In the genomic region with DNA sequence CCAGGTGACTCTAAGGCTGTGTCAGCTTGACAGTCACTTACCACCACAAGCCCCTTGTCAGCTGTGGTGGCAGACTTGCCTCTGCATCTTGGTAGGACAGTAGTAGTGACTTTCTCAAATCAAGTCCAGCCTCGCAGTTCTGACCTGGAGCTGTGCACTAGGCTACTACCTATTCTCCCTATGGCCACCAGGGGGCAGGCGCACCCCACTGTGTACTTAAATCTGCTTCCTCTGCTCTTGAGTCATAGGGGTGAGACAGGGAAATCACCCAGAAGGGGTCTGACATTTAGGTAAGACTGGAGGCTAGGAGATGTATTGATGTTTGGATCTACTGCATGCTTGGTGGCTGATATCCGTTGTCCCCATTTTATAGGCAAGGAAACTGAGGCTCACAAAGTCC, we compare ENCODE assay signal across 8 mouse cellular contexts. TPM values are rescaled to one million over a fixed set of nuclear protein-coding genes. Genes with fewer than 3 reads are reported as not detected.
A peak's percentile ranks its signal among the peaks of the same experiment; 100 is the strongest.
DNase-seq lines count a peak whose midpoint lies in the region; ATAC-seq and TF ChIP-seq lines count a peak whose summit lies in the region.

No protein-coding gene starts in this region.

- H3K9ac ChIP-seq in ES-E14 (ENCODE audit: insufficient read depth, low read depth, low read length, poor library complexity, severe bottlenecking): no peak overlapping the region
- H3K9ac ChIP-seq in forebrain, embryonic 16.5 days (replicated peaks; ENCODE audit: low read depth, low read length): no peak overlapping the region
- H3K9ac ChIP-seq in liver, embryonic 11.5 days (ENCODE audit: low read depth, low read length): no peak overlapping the region
- no peak overlapping the region for H3K9ac ChIP-seq in neural tube, embryonic 11.5 days (ENCODE audit: low read length)

- H3K4me1 ChIP-seq in ES-E14 (ENCODE audit: control insufficient read depth in 2 of 2, insufficient read depth in 2 of 2, low read length in 2 of 2, poor library complexity in 1 of 2): peaks cover 0 to 6% of the 10 kb centered on the region in 2 experiments; a peak in 2 of 4 replicates
- H3K4me1 ChIP-seq in forebrain, embryonic 16.5 days (replicated peaks; ENCODE audit: control insufficient read depth, insufficient read depth, low read length): peaks cover 5% of the 10 kb centered on the region
- H3K4me1 ChIP-seq in liver, embryonic 11.5 days (replicated peaks; ENCODE audit: control insufficient read depth, insufficient read depth, low read length): peaks cover 9% of the 10 kb centered on the region
- H3K4me1 ChIP-seq in neural tube, embryonic 11.5 days (ENCODE audit: control insufficient read depth, insufficient read depth, low read length): no peaks in the 10 kb centered on the region
- H3K4me1 ChIP-seq in thymus, adult 2 months (replicated peaks; ENCODE audit: control insufficient read depth, insufficient read depth, low read length): peaks cover 9% of the 10 kb centered on the region

- TF ChIP-seq CTCF in thymus, adult 2 months (IDR thresholded peaks at IDR 0.05; ENCODE audit: borderline replicate concordance, control insufficient read depth, extremely low read depth, insufficient read depth, low read length, poor library complexity): peak; percentile 67; the same call in 1 of the 2 replicates

- no peak overlapping the region for H3K27ac ChIP-seq in ES-E14 (ENCODE audit: insufficient read depth, low read depth, low read length, poor library complexity, severe bottlenecking)
- H3K27ac ChIP-seq in forebrain, embryonic 16.5 days (ENCODE audit: low read length): no peak overlapping the region
- no peak overlapping the region for H3K27ac ChIP-seq in liver, embryonic 11.5 days (ENCODE audit: low read depth, low read length)
- H3K27ac ChIP-seq in neural tube, embryonic 11.5 days (ENCODE audit: low read depth, low read length): no peak overlapping the region
- no peak overlapping the region for H3K27ac ChIP-seq in thymus, adult 2 months (ENCODE audit: control insufficient read depth, insufficient read depth, low read length)

- no peaks in the 10 kb centered on the region for H3K27me3 ChIP-seq in forebrain, embryonic 16.5 days (replicated peaks; ENCODE audit: control insufficient read depth, insufficient read depth, low read length)
- no peaks in the 10 kb centered on the region for H3K27me3 ChIP-seq in liver, embryonic 11.5 days (replicated peaks; ENCODE audit: control insufficient read depth, insufficient read depth, low read length)
- no peaks in the 10 kb centered on the region for H3K27me3 ChIP-seq in neural tube, embryonic 11.5 days (ENCODE audit: control insufficient read depth, insufficient read depth, low read length)
- no peaks in the 10 kb centered on the region for H3K27me3 ChIP-seq in thymus, adult 2 months (ENCODE audit: control insufficient read depth, insufficient read depth, low read length)

- in situ Hi-C loops in ES-E14 (cut with MboI; ENCODE audit: low sequenced_read_pairs in 2 of 2, unreplicated experiment in 2 of 2): loop anchor here in 1 of 2 experiments (10.0 kb wide), 1 partner anchor 124 kb away; no protein-coding TSS in a partner anchor

- H3K4me3 ChIP-seq in ES-E14 (ENCODE audit: insufficient read depth in 1 of 2, low read depth in 1 of 2, low read length in 2 of 2, poor library complexity in 1 of 2, severe bottlenecking in 1 of 2): no peak overlapping the region
- H3K4me3 ChIP-seq in forebrain, embryonic 16.5 days (replicated peaks; ENCODE audit: low read length): no peak overlapping the region
- H3K4me3 ChIP-seq in liver, embryonic 11.5 days (ENCODE audit: low read depth, low read length): no peak overlapping the region
- no peak overlapping the region for H3K4me3 ChIP-seq in neural tube, embryonic 11.5 days (ENCODE audit: low read depth, low read length)
- no peak overlapping the region for H3K4me3 ChIP-seq in thymus, adult 2 months (ENCODE audit: control insufficient read depth, insufficient read depth, low read length)

- peak; percentile 85 for DNase-seq in 416B (ENCODE audit: low read depth)
- DNase-seq in ES-E14 (ENCODE audit: low read depth, low spot score): peak; percentile 56
- DNase-seq in cerebellum, adult 18-20 months: peak; percentile 63 to 79
- peak; percentile 64 for DNase-seq in liver, embryonic 11.5 days (ENCODE audit: low spot score)
- DNase-seq in neural tube, embryonic 11.5 days (ENCODE audit: low spot score): peak; percentile 78
- DNase-seq in thymus, adult 2 months: peak; percentile 70

- TF ChIP-seq POLR2A in thymus, adult 2 months (IDR thresholded peaks at IDR 0.05; ENCODE audit: control insufficient read depth, extremely low read depth, insufficient read depth, low read length, poor library complexity): no peak

- peak; percentile 60 for ATAC-seq in forebrain, embryonic 16.5 days
- peak; percentile 73 for ATAC-seq in inflammation-experienced regulatory T-cells, adult 6 months
- peak; percentile 57 for ATAC-seq in liver, embryonic 11.5 days (replicated peaks; ENCODE audit: low FRiP score)
- ATAC-seq in neural tube, embryonic 11.5 days (ENCODE audit: insufficient read depth, low FRiP score, low TSS enrichment): no peak

- WGBS in forebrain, embryonic 16.5 days: 8% methylated on average over 3 of the region's 3 CpGs
- whole genome bisulfite sequencing in liver, embryonic 11.5 days: 8% methylated on average over 3 of the region's 3 CpGs
- 4% methylated on average over 3 of the region's 3 CpGs for WGBS in neural tube, embryonic 11.5 days
- 27% methylated on average over 3 of the region's 3 CpGs for WGBS in thymus, adult 2 months

- H3K9me3 ChIP-seq in ES-E14 (ENCODE audit: control insufficient read depth, insufficient read depth, low read depth, low read length): no peaks in the 10 kb centered on the region
- H3K9me3 ChIP-seq in forebrain, embryonic 16.5 days (ENCODE audit: control insufficient read depth, low read length): no peaks in the 10 kb centered on the region
- no peaks in the 10 kb centered on the region for H3K9me3 ChIP-seq in liver, embryonic 11.5 days (ENCODE audit: control insufficient read depth, low read length)
- H3K9me3 ChIP-seq in neural tube, embryonic 11.5 days (ENCODE audit: control insufficient read depth, low read length): no peaks in the 10 kb centered on the region

- H3K4me2 ChIP-seq in forebrain, embryonic 16.5 days (ENCODE audit: low read length): no peak overlapping the region
- H3K4me2 ChIP-seq in liver, embryonic 11.5 days: no peak overlapping the region
- no peak overlapping the region for H3K4me2 ChIP-seq in neural tube, embryonic 11.5 days (ENCODE audit: low read depth)

- no peaks in the 10 kb centered on the region for H3K36me3 ChIP-seq in ES-E14 (ENCODE audit: control insufficient read depth, insufficient read depth, low read length, poor library complexity, severe bottlenecking)
- H3K36me3 ChIP-seq in forebrain, embryonic 16.5 days (ENCODE audit: control insufficient read depth, insufficient read depth): no peaks in the 10 kb centered on the region
- H3K36me3 ChIP-seq in liver, embryonic 11.5 days (ENCODE audit: control insufficient read depth, insufficient read depth, low read length): no peaks in the 10 kb centered on the region
- 0 out of 2 replicates have a peak, but pooled peaks cover under 1% of the 10 kb centered on the region for H3K36me3 ChIP-seq in neural tube, embryonic 11.5 days (ENCODE audit: control insufficient read depth, insufficient read depth, low read length)
- H3K36me3 ChIP-seq in thymus, adult 2 months (ENCODE audit: control insufficient read depth, insufficient read depth, low read length): no peaks in the 10 kb centered on the region

RNA-seq across cellular contexts. Expression of a gene that starts 9.1 kb away (rescaled TPM):
- total RNA-seq in ES-E14 (2012; rRNA removed): 4.4 and 5.0 TPM in 2 replicates
- polyA plus RNA-seq in forebrain, embryonic 16.5 days (2015; fragmentation: Nextera tagmentation; extraction: Ambion mirVana): 27.0 and 34.0 TPM in 2 replicates
- polyA plus RNA-seq in inflammation-experienced regulatory T-cells, adult 6 months (2017; shearing (Covaris generic)): 1 to 10 TPM; 2.7 to 4.4 (median 4.2) TPM
- polyA plus RNA-seq in liver, embryonic 11.5 days (2014; fragmentation: Nextera tagmentation; extraction: Ambion mirVana): 7.4 and 9.1 TPM in 2 replicates
- polyA plus RNA-seq in neural tube, embryonic 11.5 days (2014; fragmentation: Nextera tagmentation; extraction: Ambion mirVana): 14.4 and 14.6 TPM in 2 replicates
- polyA plus RNA-seq in thymus, adult 2 months (2012; rRNA removed): 13.4 and 15.1 TPM in 2 replicates

RNA-seq across cellular contexts. Expression of a gene that starts 14.9 kb away (rescaled TPM):
- total RNA-seq in ES-E14 (2012; rRNA removed): 0.36 TPM in 1 of 2 replicates, not detected in the other
- polyA plus RNA-seq in forebrain, embryonic 16.5 days (2015; fragmentation: Nextera tagmentation; extraction: Ambion mirVana): not detected in 2 replicates
- polyA plus RNA-seq in inflammation-experienced regulatory T-cells, adult 6 months (2017; shearing (Covaris generic)): not detected
- not detected in 2 replicates for polyA plus RNA-seq in liver, embryonic 11.5 days (2014; fragmentation: Nextera tagmentation; extraction: Ambion mirVana)
- not detected in 2 replicates for polyA plus RNA-seq in neural tube, embryonic 11.5 days (2014; fragmentation: Nextera tagmentation; extraction: Ambion mirVana)
- 0.40 and 1.3 TPM in 2 replicates for polyA plus RNA-seq in thymus, adult 2 months (2012; rRNA removed)

RNA-seq across cellular contexts. Expression of a gene that starts 37.6 kb away (rescaled TPM):
- total RNA-seq in ES-E14 (2012; rRNA removed): 44.0 and 49.0 TPM in 2 replicates
- 52.4 and 52.7 TPM in 2 replicates for polyA plus RNA-seq in forebrain, embryonic 16.5 days (2015; fragmentation: Nextera tagmentation; extraction: Ambion mirVana)
- 1,000 to 10,000 TPM; 1,866 to 3,808 (median 3,640) TPM for polyA plus RNA-seq in inflammation-experienced regulatory T-cells, adult 6 months (2017; shearing (Covaris generic))
- polyA plus RNA-seq in liver, embryonic 11.5 days (2014; fragmentation: Nextera tagmentation; extraction: Ambion mirVana): 33.7 and 34.3 TPM in 2 replicates
- 30.9 and 34.7 TPM in 2 replicates for polyA plus RNA-seq in neural tube, embryonic 11.5 days (2014; fragmentation: Nextera tagmentation; extraction: Ambion mirVana)
- 2,502 and 2,648 TPM in 2 replicates for polyA plus RNA-seq in thymus, adult 2 months (2012; rRNA removed)

RNA-seq across cellular contexts. Expression of a gene that starts 47.3 kb away (rescaled TPM):
- 15.1 and 25.5 TPM in 2 replicates for total RNA-seq in ES-E14 (2012; rRNA removed)
- polyA plus RNA-seq in forebrain, embryonic 16.5 days (2015; fragmentation: Nextera tagmentation; extraction: Ambion mirVana): 1.5 and 2.0 TPM in 2 replicates
- polyA plus RNA-seq in inflammation-experienced regulatory T-cells, adult 6 months (2017; shearing (Covaris generic)): under 1 TPM in 2 of 3 experiments, not detected in 1; 0.05 to 0.39 TPM
- polyA plus RNA-seq in liver, embryonic 11.5 days (2014; fragmentation: Nextera tagmentation; extraction: Ambion mirVana): 0.16 and 0.69 TPM in 2 replicates
- 0.69 and 1.2 TPM in 2 replicates for polyA plus RNA-seq in neural tube, embryonic 11.5 days (2014; fragmentation: Nextera tagmentation; extraction: Ambion mirVana)
- 5.1 and 7.9 TPM in 2 replicates for polyA plus RNA-seq in thymus, adult 2 months (2012; rRNA removed)

RNA-seq across cellular contexts. Expression of a gene that starts 58.8 kb away (rescaled TPM):
- total RNA-seq in ES-E14 (2012; rRNA removed): 6.2 and 7.4 TPM in 2 replicates
- polyA plus RNA-seq in forebrain, embryonic 16.5 days (2015; fragmentation: Nextera tagmentation; extraction: Ambion mirVana): 16.1 and 17.9 TPM in 2 replicates
- polyA plus RNA-seq in inflammation-experienced regulatory T-cells, adult 6 months (2017; shearing (Covaris generic)): 10 to 100 TPM; 42.7 to 50.3 (median 49.9) TPM
- 8.9 and 9.7 TPM in 2 replicates for polyA plus RNA-seq in liver, embryonic 11.5 days (2014; fragmentation: Nextera tagmentation; extraction: Ambion mirVana)
- 6.9 and 7.8 TPM in 2 replicates for polyA plus RNA-seq in neural tube, embryonic 11.5 days (2014; fragmentation: Nextera tagmentation; extraction: Ambion mirVana)
- 210 and 228 TPM in 2 replicates for polyA plus RNA-seq in thymus, adult 2 months (2012; rRNA removed)

Comparison
In these comparisons a context has a peak if more than half of its experiments do, and no peak if none do; other contexts are left out.
1. RNA of a gene that starts 37.6 kb away (polyA plus RNA-seq): 1,866 to 3,808 TPM in inflammation-experienced regulatory T-cells, adult 6 months and 2,502 to 2,648 TPM in thymus, adult 2 months; 52.4 to 52.7 TPM in forebrain, embryonic 16.5 days, 30.9 to 34.7 TPM in neural tube, embryonic 11.5 days and 33.7 to 34.3 TPM in liver, embryonic 11.5 days; every median in the first group is over 10 times any median in the second.
2. Peak in every context shown above with its lines, with median percentiles within 50 percentile points of each other: DNase-seq.